Mouse (Mus musculus): ENCODE measurements around the gene Reep1.

GRCm38 (mm10) chr6:71839815-71840214 lies 132.5 kb downstream of the Reep1 start:
- TF ChIP-seq POLR2A (IDR thresholded peaks at IDR 0.05; ENCODE audit: extremely low read depth, insufficient read depth, low read length) (no peak), CTCF (IDR thresholded peaks at IDR 0.05; ENCODE audit: extremely low read depth, insufficient read depth, low read length) (no peak)
